Mouse (Mus musculus) forebrain, postnatal 0 days (tissue): Measurements from ENCODE around the gene Dhx38. TPM values are rescaled to one million over a fixed set of nuclear protein-coding genes. Genes with fewer than 3 reads are reported as not detected.

Source experiments
- ATAC-seq: fragments of 200-750 bp; cut with Nextera tagmentation; 2 replicates; pipeline ENCODE4 v1.8.0; 2017; ENCODE audit warnings: mild to moderate bottlenecking, moderate library complexity
- DNase-seq: peaks from one replicate; pipeline ENCODE4 v3.0.0-alpha.2; 2015
- H3K27ac ChIP-seq: fragments of 300-500 bp; sonication (generic); 2 replicates; pipeline ENCODE4 v1.5.1; 2014; ENCODE audit warnings: low read depth, mild to moderate bottlenecking, antibody characterized with exemption, low read length, moderate library complexity, mixed read lengths
- H3K27me3 ChIP-seq: fragments of 300-500 bp; sonication (generic); 2 replicates; pipeline ENCODE4 v1.6.1; 2014; ENCODE audit warnings: mild to moderate bottlenecking, low read length, mixed read lengths; ENCODE audit not compliant: insufficient read depth
- H3K36me3 ChIP-seq: fragments of 300-500 bp; sonication (generic); 2 replicates; pipeline ENCODE4 v1.6.1; 2014; ENCODE audit warnings: mild to moderate bottlenecking, moderate library complexity; ENCODE audit not compliant: insufficient read depth
- H3K4me1 ChIP-seq: fragments of 300-500 bp; sonication (generic); 2 replicates; pipeline ENCODE4 v1.6.1; 2014; ENCODE audit warnings: antibody characterized with exemption; ENCODE audit not compliant: insufficient read depth
- H3K4me2 ChIP-seq: fragments of 300-500 bp; sonication (generic); 2 replicates; pipeline ENCODE4 v1.6.1; 2014; ENCODE audit warnings: low read depth, mild to moderate bottlenecking, moderate library complexity
- H3K4me3 ChIP-seq: fragments of 300-500 bp; sonication (generic); 2 replicates; pipeline ENCODE4 v1.5.1; 2014; ENCODE audit warnings: low read depth, low read length, mixed read lengths
- H3K9ac ChIP-seq: fragments of 300-500 bp; sonication (generic); 2 replicates; pipeline ENCODE4 v1.6.1; 2014; ENCODE audit warnings: mild to moderate bottlenecking
- H3K9me3 ChIP-seq: fragments of 300-500 bp; sonication (generic); 2 replicates; pipeline ENCODE4 v1.6.1; 2016; ENCODE audit warnings: low read length
- CTCF ChIP-seq: sonication (generic); IDR thresholded peaks from 2 replicates; pipeline ENCODE4 v1.5.1; 2016; ENCODE audit warnings: antibody characterized with exemption, control low read depth, low read depth
- WGBS: fragments of 180-500 bp; shearing (Covaris S2); extraction: QIAGEN DNeasy Blood & Tissue Kit; methylation state at CpG from one replicate; pipeline ENCODE4 v1.1.7; 2014; 5-methylcytosine and 5-hydroxymethylcytosine counted together
- polyA plus RNA-seq: library from polyadenylated mRNA; unstranded; fragments of >200 nt; fragmentation: Nextera tagmentation; extraction: Ambion mirVana; gene quantifications from 2 replicates; pipeline ENCODE4 v1.2.1, GENCODE M21; 2015
- total RNA-seq: library from RNA; depleted of rRNA; stranded (reverse); fragments of >200 nt; gene quantifications from 2 replicates; pipeline ENCODE4 v1.2.3, GENCODE M21; 2014; rRNA removed

Gene Dhx38
- total and polyA plus RNA-seq, 2 experiments from 2014 or later = 14.1 to 28.2 TPM

GRCm38 (mm10) chr8:109524008-109524407, 41.7 kb downstream of the Dhx38 start:
- Histone ChIP-seq H3K27me3 (no peaks in the 10 kb centered on the region), H3K9ac (no peak overlapping the region), H3K4me1 (no peaks in the 10 kb centered on the region), H3K27ac (no peak overlapping the region), H3K9me3 (no peaks in the 10 kb centered on the region), H3K4me2 (no peak overlapping the region), H3K36me3 (no peaks in the 10 kb centered on the region), H3K4me3 (no peak overlapping the region)
- no peak for TF ChIP-seq CTCF
- ATAC-seq (no peak), DNase-seq (no peak)
- 81% methylated on average over 2 of the region's 2 CpGs for WGBS

- DNase-seq = no peak
- H3K4me3 ChIP-seq = no peak overlapping the region
- no peak for ATAC-seq
- no peaks in the 10 kb centered on the region for H3K27me3 ChIP-seq
- 94% methylated on average over 5 of the region's 5 CpGs for WGBS
- no peak overlapping the region for H3K9ac ChIP-seq
- TF ChIP-seq CTCF = no peak
- H3K36me3 ChIP-seq = no peaks in the 10 kb centered on the region
- H3K4me2 ChIP-seq = no peak overlapping the region
- no peaks in the 10 kb centered on the region for H3K9me3 ChIP-seq
- no peak overlapping the region for H3K27ac ChIP-seq
- no peaks in the 10 kb centered on the region for H3K4me1 ChIP-seq
Measured at GRCm38 (mm10) chr8:109505560-109505959, 60.1 kb downstream of the Dhx38 start.

- Histone ChIP-seq H3K4me1 (no peaks in the 10 kb centered on the region), H3K4me2 (no peak overlapping the region), H3K27me3 (no peaks in the 10 kb centered on the region), H3K27ac (no peak overlapping the region), H3K9me3 (no peaks in the 10 kb centered on the region), H3K36me3 (no peaks in the 10 kb centered on the region), H3K4me3 (no peak overlapping the region), H3K9ac (no peak overlapping the region)
- ATAC-seq (peak; percentile 70; the same call in 1 of the 2 replicates), DNase-seq (no peak)
- no peak for TF ChIP-seq CTCF
- WGBS = 33% methylated on average over 1 of the region's 1 CpGs
Measured at GRCm38 (mm10) chr8:109503566-109503965, 62.1 kb downstream of the Dhx38 start.

- no peak for TF ChIP-seq CTCF
- DNase-seq (no peak), ATAC-seq (no peak)
- Histone ChIP-seq H3K9me3 (no peaks in the 10 kb centered on the region), H3K9ac (no peak overlapping the region), H3K4me3 (no peak overlapping the region), H3K27me3 (no peaks in the 10 kb centered on the region), H3K36me3 (no peaks in the 10 kb centered on the region), H3K27ac (no peak overlapping the region), H3K4me1 (no peaks in the 10 kb centered on the region), H3K4me2 (no peak overlapping the region)
- WGBS = 71% methylated on average over 16 of the region's 16 CpGs
Measured at GRCm38 (mm10) chr8:109499009-109499717, 66.5 kb downstream of the Dhx38 start.

Other genes starting within 250 kb of the Dhx38 start
- gene Pmfbp1, start 71.8 kb downstream of the Dhx38 start, total RNA-seq = 0.38 and 2.2 TPM in 2 replicates
- gene Pmfbp1, start 71.8 kb downstream of the Dhx38 start, polyA plus RNA-seq = 0.08 and 0.25 TPM in 2 replicates
- 12.0 and 12.2 TPM in 2 replicates for gene Txnl4b, start within 50 bp of the Dhx38 start, total RNA-seq
- 34.0 and 35.2 TPM in 2 replicates for gene Txnl4b, start within 50 bp of the Dhx38 start, polyA plus RNA-seq
- 0.15 and 1.5 TPM in 2 replicates for gene Hp, start 13.3 kb upstream of the Dhx38 start, total RNA-seq
- 0.38 and 0.44 TPM in 2 replicates for gene Hp, start 13.3 kb upstream of the Dhx38 start, polyA plus RNA-seq
- 26.1 and 26.4 TPM in 2 replicates for gene Dhodh, start 42.8 kb upstream of the Dhx38 start, total RNA-seq
- 27.7 and 27.9 TPM in 2 replicates for gene Dhodh, start 42.8 kb upstream of the Dhx38 start, polyA plus RNA-seq
- gene Pkd1l3, start 48.7 kb upstream of the Dhx38 start, total RNA-seq = 0.24 TPM in 1 of 2 replicates, not detected in the other
- gene Pkd1l3, start 48.7 kb upstream of the Dhx38 start, polyA plus RNA-seq = 0.21 TPM in 1 of 2 replicates, not detected in the other
- 126 and 139 TPM in 2 replicates for gene Ist1, start 127.4 kb upstream of the Dhx38 start, total RNA-seq
- 89.3 and 110 TPM in 2 replicates for gene Ist1, start 127.4 kb upstream of the Dhx38 start, polyA plus RNA-seq
- gene Zfp821, start 139.7 kb upstream of the Dhx38 start, total RNA-seq = 87.6 and 92.1 TPM in 2 replicates
- 57.8 and 67.0 TPM in 2 replicates for gene Zfp821, start 139.7 kb upstream of the Dhx38 start, polyA plus RNA-seq
- gene Atxn1l, start 171.9 kb upstream of the Dhx38 start, total RNA-seq = 9.9 and 20.4 TPM in 2 replicates
- gene Atxn1l, start 171.9 kb upstream of the Dhx38 start, polyA plus RNA-seq = 1.9 and 3.2 TPM in 2 replicates
- gene Ap1g1, start 212.7 kb upstream of the Dhx38 start, total RNA-seq = 96.4 and 101 TPM in 2 replicates
- gene Ap1g1, start 212.7 kb upstream of the Dhx38 start, polyA plus RNA-seq = 28.1 and 35.8 TPM in 2 replicates